Mouse (Mus musculus) urinary bladder, adult 2 months (tissue): ENCODE measurements around the gene Cbx3. TPM values are rescaled to one million over a fixed set of nuclear protein-coding genes. Genes with fewer than 3 reads are reported as not detected.

Source experiments
- DNase-seq: peaks from one replicate; pipeline ENCODE4 v3.0.0; 2022; ENCODE audit warnings: low spot score
- polyA plus RNA-seq: library from polyadenylated mRNA; depleted of rRNA; stranded (reverse); fragments of >200 nt; gene quantifications from 2 replicates; pipeline ENCODE4 v1.2.3, GENCODE M21; 2012; rRNA removed

Cbx3 gene
- polyA plus RNA-seq, 1 experiment, result 67.3 TPM

GRCm38 (mm10) chr6:51524321-51524931, 54.3 kb downstream of the Cbx3 start:
- DNase-seq, result no peak

- DNase-seq, result no peak
These were observed 54.8 kb downstream of the Cbx3 start for GRCm38 (mm10) chr6:51525001-51525400.

GRCm38 (mm10) chr6:51529457-51529856, 59.3 kb downstream of the Cbx3 start:
- DNase-seq, result no peak

Other genes starting within 250 kb of the Cbx3 start
- gene Nfe2l3, start 37.7 kb upstream of the Cbx3 start, polyA plus RNA-seq, result 38.2 and 49.5 TPM in 2 replicates
- 639 and 754 TPM in 2 replicates for gene Hnrnpa2b1, start 466 bp upstream of the Cbx3 start, polyA plus RNA-seq
- 12.3 and 14.5 TPM in 2 replicates for gene Snx10, start 53.5 kb downstream of the Cbx3 start, polyA plus RNA-seq